Mouse (Mus musculus): ENCODE data around the gene Ano1. TPM values are rescaled to one million over a fixed set of nuclear protein-coding genes. Genes with fewer than 3 reads are reported as not detected.

Gene Ano1
- polyA plus RNA-seq, 1 experiment from 2014 or later = 4.5 TPM

DNA sequence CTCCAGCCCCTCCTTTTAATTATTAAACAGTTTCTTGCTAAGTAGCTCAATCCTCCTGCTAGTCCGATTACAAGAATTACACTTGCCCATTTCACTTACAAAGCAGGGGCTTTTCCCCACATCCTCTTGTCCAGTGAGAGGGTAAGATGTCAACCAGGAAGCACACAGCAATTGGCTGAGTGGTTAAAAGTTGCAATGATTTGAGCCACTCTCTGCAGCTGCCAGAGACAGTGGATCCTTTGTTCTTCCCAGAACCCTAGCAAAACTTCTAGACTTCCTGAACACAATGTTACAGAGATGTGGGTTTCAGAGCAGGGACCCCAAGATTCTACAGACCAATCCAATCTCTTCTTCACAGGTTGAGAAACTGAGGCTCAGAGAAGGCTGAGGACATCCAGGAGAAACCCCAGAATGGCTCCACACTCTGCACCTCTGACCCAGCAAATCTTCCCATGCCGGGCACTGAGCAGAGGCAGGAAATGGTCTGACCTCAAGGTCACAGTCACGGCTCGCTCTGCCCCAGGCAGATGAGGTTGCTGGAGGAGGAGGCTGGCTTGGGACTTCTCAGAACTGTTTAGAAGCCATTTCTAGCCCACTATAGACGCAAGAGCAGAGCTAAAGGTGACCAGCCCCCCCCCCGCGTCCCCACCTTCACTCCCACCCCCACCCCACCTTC, 83.0 kb downstream of the Ano1 start:
- WGBS = 60% methylated on average over 7 of the region's 7 CpGs
- no peak for ATAC-seq (ENCODE audit: low FRiP score)
- H3K36me3 ChIP-seq (replicated peaks; ENCODE audit: control insufficient read depth, insufficient read depth) = no peaks in the 10 kb centered on the region

DNA sequence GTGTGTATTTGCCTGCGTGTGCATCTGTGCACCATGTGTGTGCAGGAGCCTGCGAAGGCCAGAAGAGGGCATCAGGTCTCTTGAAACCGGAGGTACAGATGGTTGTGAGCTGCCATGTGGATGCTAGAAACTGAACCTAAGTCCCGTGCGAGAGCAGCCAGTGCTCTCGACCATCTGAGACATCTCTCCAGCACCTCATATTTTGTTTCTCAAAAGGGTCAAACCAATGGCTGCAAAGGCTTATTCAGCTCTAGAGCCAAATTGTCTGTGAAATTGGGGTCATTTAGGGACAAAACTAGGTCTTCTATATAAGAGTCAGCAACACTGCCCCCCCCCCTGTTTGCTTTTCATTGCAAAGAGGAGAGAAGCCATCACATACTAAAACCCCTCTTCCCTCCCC, 84.7 kb downstream of the Ano1 start:
- no peak overlapping the region for H3K4me2 ChIP-seq (replicated peaks)
- WGBS = 92% methylated on average over 6 of the region's 6 CpGs
- no peaks in the 10 kb centered on the region for H3K9me3 ChIP-seq (ENCODE audit: control insufficient read depth, low read length)
- H3K36me3 ChIP-seq (replicated peaks; ENCODE audit: control insufficient read depth, insufficient read depth) = no peaks in the 10 kb centered on the region
- no peak overlapping the region for H3K9ac ChIP-seq
- no peaks in the 10 kb centered on the region for H3K4me1 ChIP-seq (replicated peaks; ENCODE audit: control insufficient read depth, insufficient read depth, low read length)
- H3K4me3 ChIP-seq (replicated peaks; ENCODE audit: low read length) = no peak overlapping the region
- H3K27me3 ChIP-seq (ENCODE audit: control insufficient read depth, insufficient read depth, low read length) = no peaks in the 10 kb centered on the region
- H3K27ac ChIP-seq = no peak overlapping the region
- ATAC-seq (ENCODE audit: low FRiP score) = no peak
- DNase-seq (ENCODE audit: low spot score) = no peak

More for the DNA sequence above, 83.0 kb downstream of the Ano1 start:
- H3K27me3 ChIP-seq (ENCODE audit: control insufficient read depth, insufficient read depth, low read length) = no peaks in the 10 kb centered on the region
- H3K4me2 ChIP-seq (replicated peaks) = no peak overlapping the region
- H3K9ac ChIP-seq = no peak overlapping the region
- H3K27ac ChIP-seq = no peak overlapping the region
- H3K9me3 ChIP-seq (ENCODE audit: control insufficient read depth, low read length) = no peaks in the 10 kb centered on the region
- no peak overlapping the region for H3K4me3 ChIP-seq (replicated peaks; ENCODE audit: low read length)
- no peaks in the 10 kb centered on the region for H3K4me1 ChIP-seq (replicated peaks; ENCODE audit: control insufficient read depth, insufficient read depth, low read length)
- DNase-seq (ENCODE audit: low spot score) = no peak

DNA sequence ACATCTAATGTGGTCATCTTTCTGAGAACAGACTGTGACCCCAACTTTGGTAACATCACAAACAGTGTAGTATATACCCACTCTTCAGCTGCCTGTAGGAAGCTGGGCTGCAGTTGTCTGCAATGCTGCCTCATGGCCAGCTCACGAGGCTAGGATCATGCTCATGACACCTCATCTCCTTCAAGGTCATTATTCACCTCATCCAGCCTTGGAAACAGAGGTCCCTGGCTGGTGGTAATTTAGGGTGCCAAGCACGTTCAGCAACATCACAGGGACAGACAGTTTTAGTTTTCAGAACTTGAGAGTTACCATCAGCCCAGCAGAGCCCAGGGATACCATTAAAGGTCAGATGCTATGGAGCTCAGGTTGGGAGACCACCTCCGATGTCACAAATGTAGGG, 86.2 kb downstream of the Ano1 start:
- ATAC-seq (ENCODE audit: low FRiP score) (no peak), DNase-seq (ENCODE audit: low spot score) (no peak)
- Histone ChIP-seq H3K4me1 (replicated peaks; ENCODE audit: control insufficient read depth, insufficient read depth, low read length) (no peaks in the 10 kb centered on the region), H3K36me3 (replicated peaks; ENCODE audit: control insufficient read depth, insufficient read depth) (no peaks in the 10 kb centered on the region), H3K9ac (no peak overlapping the region), H3K4me2 (replicated peaks) (no peak overlapping the region), H3K9me3 (ENCODE audit: control insufficient read depth, low read length) (no peaks in the 10 kb centered on the region), H3K27me3 (ENCODE audit: control insufficient read depth, insufficient read depth, low read length) (no peaks in the 10 kb centered on the region), H3K4me3 (replicated peaks; ENCODE audit: low read length) (no peak overlapping the region), H3K27ac (no peak overlapping the region)
- 89% methylated on average over 3 of the region's 3 CpGs for WGBS

DNA sequence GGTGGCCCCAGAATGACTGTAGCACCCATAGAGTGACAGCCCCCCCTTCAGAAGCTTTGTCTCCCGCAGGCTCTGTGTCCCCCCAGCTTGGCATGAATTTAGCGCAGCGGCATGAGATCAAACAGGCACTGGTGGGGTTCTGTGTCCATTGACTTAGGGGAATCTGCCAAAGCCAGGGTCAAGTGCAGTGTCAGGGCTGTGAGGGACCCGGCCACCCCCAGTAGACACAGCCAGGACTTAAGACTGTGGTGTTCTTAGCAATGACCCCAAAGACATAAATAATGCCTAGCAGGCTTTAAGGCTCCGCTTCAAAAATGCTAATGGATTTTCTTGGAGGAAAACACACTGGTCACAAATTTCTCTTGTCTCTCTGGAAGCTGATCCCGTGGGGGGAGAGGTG, 88.2 kb downstream of the Ano1 start:
- H3K9me3 ChIP-seq (ENCODE audit: control insufficient read depth, low read length) = no peaks in the 10 kb centered on the region
- H3K27me3 ChIP-seq (ENCODE audit: control insufficient read depth, insufficient read depth, low read length) = no peaks in the 10 kb centered on the region
- H3K4me2 ChIP-seq (replicated peaks) = no peak overlapping the region
- H3K36me3 ChIP-seq (replicated peaks; ENCODE audit: control insufficient read depth, insufficient read depth) = no peaks in the 10 kb centered on the region
- H3K27ac ChIP-seq = no peak overlapping the region
- no peak overlapping the region for H3K9ac ChIP-seq
- no peaks in the 10 kb centered on the region for H3K4me1 ChIP-seq (replicated peaks; ENCODE audit: control insufficient read depth, insufficient read depth, low read length)
- ATAC-seq (ENCODE audit: low FRiP score) (no peak), DNase-seq (ENCODE audit: low spot score) (no peak)
- H3K4me3 ChIP-seq (replicated peaks; ENCODE audit: low read length) = no peak overlapping the region
- WGBS = 52% methylated on average over 6 of the region's 6 CpGs

DNA sequence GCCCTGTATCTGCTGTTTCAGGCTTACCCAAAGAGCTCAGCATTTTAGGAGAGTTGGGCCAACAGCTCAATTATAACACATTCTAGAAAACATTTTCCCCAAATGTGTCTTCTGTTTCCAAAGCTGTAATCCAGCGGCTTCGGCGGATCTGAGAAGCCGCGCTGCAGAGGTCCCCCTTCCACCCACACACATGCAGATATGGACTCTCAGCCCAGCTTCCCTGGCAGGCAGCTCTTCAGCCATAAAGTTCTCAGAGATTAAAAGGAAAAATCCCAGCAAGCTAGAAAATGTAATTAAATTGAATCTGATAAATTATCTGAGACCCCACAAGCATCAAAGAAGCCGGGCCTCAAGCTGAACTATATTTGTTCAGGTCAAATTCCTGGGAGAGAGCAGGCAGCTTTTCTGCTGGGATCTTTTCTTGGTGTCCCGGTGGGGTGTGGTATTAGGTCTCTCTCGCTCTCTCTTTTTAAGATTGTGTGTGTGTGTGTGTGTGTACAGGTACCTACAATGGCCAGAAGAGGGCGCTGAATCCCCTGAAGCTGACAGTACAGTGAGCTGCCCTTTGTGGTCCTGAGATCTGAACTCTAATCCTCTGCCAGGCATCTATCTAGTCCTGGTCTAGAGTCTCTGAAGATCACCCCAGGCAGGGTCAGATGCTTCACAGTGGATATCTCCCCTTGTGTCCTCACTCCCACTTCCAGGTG, 95.4 kb downstream of the Ano1 start:
- Histone ChIP-seq H3K4me3 (replicated peaks; ENCODE audit: low read length) (no peak overlapping the region), H3K27me3 (ENCODE audit: control insufficient read depth, insufficient read depth, low read length) (no peaks in the 10 kb centered on the region), H3K27ac (no peak overlapping the region), H3K4me1 (replicated peaks; ENCODE audit: control insufficient read depth, insufficient read depth, low read length) (peaks cover 20% of the 10 kb centered on the region), H3K9me3 (ENCODE audit: control insufficient read depth, low read length) (no peaks in the 10 kb centered on the region), H3K36me3 (replicated peaks; ENCODE audit: control insufficient read depth, insufficient read depth) (no peaks in the 10 kb centered on the region), H3K4me2 (replicated peaks) (no peak overlapping the region), H3K9ac (no peak overlapping the region)
- DNase-seq (ENCODE audit: low spot score) (no peak), ATAC-seq (ENCODE audit: low FRiP score) (no peak)
- 80% methylated on average over 9 of the region's 9 CpGs for WGBS

DNA sequence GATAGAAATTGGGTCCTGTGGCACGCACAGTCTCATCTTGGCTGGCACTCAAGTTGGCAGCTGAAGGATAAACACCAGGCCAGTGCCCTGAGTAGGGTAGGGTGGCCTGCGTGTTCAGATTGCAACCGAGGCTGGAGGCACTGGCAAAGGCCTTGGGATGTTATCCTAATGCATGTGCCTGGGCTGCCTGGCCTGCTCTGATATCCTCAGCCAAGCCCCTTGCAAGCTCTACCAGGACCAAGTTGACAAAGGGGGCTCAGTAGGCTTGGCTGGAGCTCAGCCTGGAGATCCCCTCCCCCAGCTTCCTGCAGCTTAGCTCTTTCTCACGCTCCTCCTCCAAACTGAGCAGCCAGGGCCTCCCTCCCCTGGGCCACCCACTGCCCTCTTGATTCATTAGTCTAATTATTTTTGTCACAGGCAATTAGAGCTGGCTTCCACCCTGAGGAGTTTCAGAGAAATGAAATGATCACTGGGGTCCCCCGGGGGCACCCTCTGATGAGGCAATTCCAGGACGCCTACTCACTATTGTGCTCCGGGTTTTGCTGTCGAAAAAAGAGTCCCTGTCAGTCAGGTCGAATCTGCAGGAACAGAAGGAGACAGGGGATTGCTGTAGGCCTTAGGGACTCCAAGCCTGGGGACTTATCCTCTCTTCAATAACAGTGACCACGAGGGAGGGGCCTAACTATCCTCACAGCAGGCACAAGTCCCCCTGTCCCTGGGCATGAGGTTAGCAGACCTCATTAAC, 97.9 kb downstream of the Ano1 start:
- ATAC-seq (ENCODE audit: low FRiP score) (peak; percentile 94), DNase-seq (ENCODE audit: low spot score) (peak; percentile 85)
- no peaks in the 10 kb centered on the region for H3K9me3 ChIP-seq (ENCODE audit: control insufficient read depth, low read length)
- no peaks in the 10 kb centered on the region for H3K36me3 ChIP-seq (replicated peaks; ENCODE audit: control insufficient read depth, insufficient read depth)
- H3K4me1 ChIP-seq (replicated peaks; ENCODE audit: control insufficient read depth, insufficient read depth, low read length) = peaks cover 20% of the 10 kb centered on the region
- no peak overlapping the region for H3K9ac ChIP-seq
- H3K27me3 ChIP-seq (ENCODE audit: control insufficient read depth, insufficient read depth, low read length) = no peaks in the 10 kb centered on the region
- WGBS = 5% methylated on average over 10 of the region's 10 CpGs
- no peak overlapping the region for H3K4me3 ChIP-seq (replicated peaks; ENCODE audit: low read length)
- H3K27ac ChIP-seq = peak overlapping the region; percentile 63
- no peak overlapping the region for H3K4me2 ChIP-seq (replicated peaks)

DNA sequence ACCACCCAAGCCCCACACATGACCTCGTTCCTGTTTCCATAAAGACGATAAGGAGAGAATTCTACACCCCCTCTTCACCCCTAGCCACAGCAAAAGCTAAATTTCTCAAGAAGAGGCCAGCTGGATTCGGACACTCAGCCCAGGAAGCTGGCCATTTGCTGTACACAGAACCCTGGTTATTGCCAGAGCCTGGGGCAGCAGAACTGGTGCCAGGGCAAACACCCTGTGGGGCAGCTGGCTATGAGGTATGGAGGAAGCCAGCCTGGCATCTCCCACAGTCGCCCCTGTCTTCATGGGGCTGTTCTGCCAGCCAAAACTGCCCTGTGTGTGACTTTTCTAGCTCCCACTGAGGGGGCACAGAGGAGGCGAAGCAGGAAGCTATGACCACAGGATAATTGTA, 104.2 kb downstream of the Ano1 start:
- H3K9ac ChIP-seq = no peak overlapping the region
- ATAC-seq (ENCODE audit: low FRiP score) = no peak
- no peak for DNase-seq (ENCODE audit: low spot score)
- no peaks in the 10 kb centered on the region for H3K4me1 ChIP-seq (replicated peaks; ENCODE audit: control insufficient read depth, insufficient read depth, low read length)
- H3K27ac ChIP-seq = no peak overlapping the region
- no peaks in the 10 kb centered on the region for H3K9me3 ChIP-seq (ENCODE audit: control insufficient read depth, low read length)
- H3K4me3 ChIP-seq (replicated peaks; ENCODE audit: low read length) = no peak overlapping the region
- 76% methylated on average over 5 of the region's 5 CpGs for WGBS
- no peaks in the 10 kb centered on the region for H3K36me3 ChIP-seq (replicated peaks; ENCODE audit: control insufficient read depth, insufficient read depth)
- H3K4me2 ChIP-seq (replicated peaks) = no peak overlapping the region
- no peaks in the 10 kb centered on the region for H3K27me3 ChIP-seq (ENCODE audit: control insufficient read depth, insufficient read depth, low read length)

DNA sequence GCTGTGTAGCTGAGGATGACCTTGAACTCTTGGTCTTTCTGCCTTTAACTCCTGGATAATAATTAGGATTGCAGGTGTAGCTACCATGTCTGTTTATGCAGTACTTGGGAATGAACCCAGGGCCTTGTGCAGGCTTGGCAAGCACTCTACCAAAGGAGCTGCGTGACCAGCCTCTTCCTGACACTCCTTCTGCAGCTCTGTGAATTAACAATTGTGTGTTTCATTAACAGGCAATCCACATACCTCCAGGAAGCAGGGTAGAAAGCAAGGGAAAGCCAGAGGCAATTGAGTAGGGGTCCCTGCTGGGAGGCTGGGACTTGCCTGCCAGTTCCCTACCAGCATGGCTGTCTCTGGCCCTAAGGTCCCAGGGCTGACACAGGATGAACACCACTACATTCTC, 111.0 kb downstream of the Ano1 start:
- H3K9ac ChIP-seq = no peak overlapping the region
- H3K27ac ChIP-seq = no peak overlapping the region
- no peaks in the 10 kb centered on the region for H3K36me3 ChIP-seq (replicated peaks; ENCODE audit: control insufficient read depth, insufficient read depth)
- DNase-seq (ENCODE audit: low spot score) (no peak), ATAC-seq (ENCODE audit: low FRiP score) (no peak; the same call in 1 of the 2 replicates)
- H3K9me3 ChIP-seq (ENCODE audit: control insufficient read depth, low read length) = no peaks in the 10 kb centered on the region
- H3K27me3 ChIP-seq (ENCODE audit: control insufficient read depth, insufficient read depth, low read length) = no peaks in the 10 kb centered on the region
- H3K4me2 ChIP-seq (replicated peaks) = no peak overlapping the region
- WGBS = 53% methylated on average over 1 of the region's 1 CpGs
- no peaks in the 10 kb centered on the region for H3K4me1 ChIP-seq (replicated peaks; ENCODE audit: control insufficient read depth, insufficient read depth, low read length)
- no peak overlapping the region for H3K4me3 ChIP-seq (replicated peaks; ENCODE audit: low read length)

DNA sequence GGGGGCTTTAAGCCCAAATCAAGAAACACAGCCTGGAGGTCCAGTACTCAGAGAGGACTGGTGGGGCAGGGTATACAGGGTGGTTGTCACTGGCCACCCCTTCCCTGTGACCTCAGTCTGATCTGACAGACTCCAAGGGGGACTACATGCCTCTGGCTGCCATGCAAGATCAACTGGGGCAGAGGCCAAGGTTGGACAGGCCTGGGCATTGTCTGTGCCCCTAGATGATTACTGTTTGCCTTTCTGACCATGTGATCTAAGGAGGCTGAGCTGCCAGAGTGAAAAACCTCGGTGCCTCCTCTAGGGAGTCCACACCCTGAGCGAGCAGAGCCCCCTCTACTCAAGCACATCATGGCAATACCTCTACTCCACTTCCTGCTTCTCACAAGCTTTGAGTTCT, 115.8 kb downstream of the Ano1 start:
- H3K4me3 ChIP-seq (replicated peaks; ENCODE audit: low read length) = no peak overlapping the region
- H3K27ac ChIP-seq = no peak overlapping the region
- H3K9ac ChIP-seq = no peak overlapping the region
- no peak for ATAC-seq (ENCODE audit: low FRiP score)
- H3K36me3 ChIP-seq (replicated peaks; ENCODE audit: control insufficient read depth, insufficient read depth) = no peaks in the 10 kb centered on the region
- no peaks in the 10 kb centered on the region for H3K4me1 ChIP-seq (replicated peaks; ENCODE audit: control insufficient read depth, insufficient read depth, low read length)
- H3K27me3 ChIP-seq (ENCODE audit: control insufficient read depth, insufficient read depth, low read length) = peaks cover 4% of the 10 kb centered on the region; the same call in 1 of the 2 replicates
- WGBS = 48% methylated on average over 2 of the region's 2 CpGs
- H3K9me3 ChIP-seq (ENCODE audit: control insufficient read depth, low read length) = no peaks in the 10 kb centered on the region
- no peak overlapping the region for H3K4me2 ChIP-seq (replicated peaks)
- DNase-seq (ENCODE audit: low spot score) = no peak

Data from hindbrain, embryonic 14.5 days (tissue).